Mouse (Mus musculus) erythroblast, adult 5-6 weeks (primary cell): ENCODE results near the gene Rnf4. TPM values are rescaled to one million over a fixed set of nuclear protein-coding genes. Genes with fewer than 3 reads are reported as not detected.

Experiments used
- ATAC-seq: replicated peaks from 2 replicates; pipeline ENCODE4 v1.8.0; 2016; ENCODE audit warnings: moderate number of reproducible peaks, mild to moderate bottlenecking, moderate TSS enrichment, inconsistent platforms; ENCODE audit not compliant: poor library complexity, low FRiP score, severe bottlenecking
- total RNA-seq, 2 experiments: library from RNA; stranded (forward) in 1 of 2; stranded (reverse) in 1 of 2; fragments of 150-400 nt in 1 of 2; fragments of 200-764, 138-1000 nt in 1 of 2; gene quantifications; 2 replicates each; pipeline versions ENCODE4 v1.2.3 to v1.2.4; 2015 to 2017; ENCODE audit warnings: low replicate concordance in 2 of 2

Rnf4 gene
- total RNA-seq, 2 experiments from 2014 or later: 33.4 to 38.8 TPM

DNA sequence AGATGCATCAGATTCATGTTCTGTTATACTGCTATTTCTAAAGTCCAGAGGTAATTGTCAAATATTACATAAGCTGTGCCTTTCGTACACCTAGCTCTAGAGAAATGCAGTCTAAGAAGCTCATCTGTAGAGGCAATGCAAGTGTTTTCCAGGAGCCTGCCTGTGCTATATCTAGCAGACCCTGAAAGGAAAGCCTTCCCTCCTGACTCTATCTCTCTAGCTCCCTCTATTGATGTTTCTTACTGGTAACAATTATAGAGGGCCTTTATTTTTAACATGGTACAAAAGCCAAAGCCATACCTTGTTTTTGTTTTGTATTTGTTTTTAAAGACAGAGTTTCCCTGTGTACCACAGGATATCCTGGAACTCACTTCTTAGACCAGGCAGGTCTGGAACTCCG is 61.8 kb downstream of the Rnf4 start:
- no peak for ATAC-seq

DNA sequence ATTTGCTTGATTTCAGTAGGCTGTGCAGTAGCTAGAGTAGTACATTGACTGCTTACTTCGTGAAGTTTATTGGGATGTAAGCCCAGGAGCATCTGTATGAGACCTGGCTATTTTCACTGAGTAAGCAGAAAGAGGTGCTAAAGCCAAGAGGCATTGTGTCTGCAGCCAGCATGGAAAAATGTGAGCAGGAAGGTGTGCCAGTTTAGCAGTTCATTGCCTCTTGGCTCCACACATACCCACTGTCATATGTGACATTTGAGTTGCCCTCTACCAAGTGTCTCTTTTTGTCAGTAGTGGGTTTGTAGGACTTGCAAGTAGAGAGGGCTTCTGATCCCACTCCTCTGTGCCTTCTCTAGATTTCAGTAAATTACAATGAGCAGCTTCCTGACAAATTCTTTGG is 62.2 kb downstream of the Rnf4 start:
- no peak for ATAC-seq

Other genes with a start within 250 kb of the Rnf4 start
- 1.5 and 5.0 TPM in 2 replicates for gene Poln, start 166.8 kb upstream of the Rnf4 start, total RNA-seq (2015; ENCODE audit: low replicate concordance)
- 1.3 and 1.7 TPM in 2 replicates for gene Poln, start 166.8 kb upstream of the Rnf4 start, total RNA-seq (2017; ENCODE audit: low replicate concordance)
- gene Haus3, start 166.8 kb upstream of the Rnf4 start, total RNA-seq (2015; ENCODE audit: low replicate concordance): 18.2 and 44.4 TPM in 2 replicates
- 45.2 and 58.7 TPM in 2 replicates for gene Haus3, start 166.8 kb upstream of the Rnf4 start, total RNA-seq (2017; ENCODE audit: low replicate concordance)
- gene Mxd4, start 148.6 kb upstream of the Rnf4 start, total RNA-seq (2015; ENCODE audit: low replicate concordance): 7.7 and 10.6 TPM in 2 replicates
- 3.8 and 5.4 TPM in 2 replicates for gene Mxd4, start 148.6 kb upstream of the Rnf4 start, total RNA-seq (2017; ENCODE audit: low replicate concordance)
- not detected in 2 replicates for gene Zfyve28, start 47.8 kb upstream of the Rnf4 start, total RNA-seq (2015; ENCODE audit: low replicate concordance)
- 0.42 and 0.68 TPM in 2 replicates for gene Zfyve28, start 47.8 kb upstream of the Rnf4 start, total RNA-seq (2017; ENCODE audit: low replicate concordance)
- gene Cfap99, start 47.7 kb upstream of the Rnf4 start, total RNA-seq (2015; ENCODE audit: low replicate concordance): not detected in 2 replicates
- not detected in 2 replicates for gene Cfap99, start 47.7 kb upstream of the Rnf4 start, total RNA-seq (2017; ENCODE audit: low replicate concordance)
- 18.0 and 18.1 TPM in 2 replicates for gene Fam193a, start 33.6 kb downstream of the Rnf4 start, total RNA-seq (2015; ENCODE audit: low replicate concordance)
- 12.5 and 16.9 TPM in 2 replicates for gene Fam193a, start 33.6 kb downstream of the Rnf4 start, total RNA-seq (2017; ENCODE audit: low replicate concordance)
- gene Tnip2, start 177.7 kb downstream of the Rnf4 start, total RNA-seq (2015; ENCODE audit: low replicate concordance): 1.0 and 1.3 TPM in 2 replicates
- gene Tnip2, start 177.7 kb downstream of the Rnf4 start, total RNA-seq (2017; ENCODE audit: low replicate concordance): 3.4 and 3.9 TPM in 2 replicates
- 5.6 and 9.0 TPM in 2 replicates for gene Sh3bp2, start 189.5 kb downstream of the Rnf4 start, total RNA-seq (2015; ENCODE audit: low replicate concordance)
- gene Sh3bp2, start 189.5 kb downstream of the Rnf4 start, total RNA-seq (2017; ENCODE audit: low replicate concordance): 4.7 and 5.4 TPM in 2 replicates
- 375 and 403 TPM in 2 replicates for gene Add1, start 237.4 kb downstream of the Rnf4 start, total RNA-seq (2015; ENCODE audit: low replicate concordance)
- 937 and 1,092 TPM in 2 replicates for gene Add1, start 237.4 kb downstream of the Rnf4 start, total RNA-seq (2017; ENCODE audit: low replicate concordance)